Mouse (Mus musculus): Measurements from ENCODE around the gene Th. TPM values are rescaled to one million over a fixed set of nuclear protein-coding genes. Genes with fewer than 3 reads are reported as not detected.

Gene Th
- polyA plus RNA-seq, 1 experiment from 2014 or later = 3.3 TPM

DNA sequence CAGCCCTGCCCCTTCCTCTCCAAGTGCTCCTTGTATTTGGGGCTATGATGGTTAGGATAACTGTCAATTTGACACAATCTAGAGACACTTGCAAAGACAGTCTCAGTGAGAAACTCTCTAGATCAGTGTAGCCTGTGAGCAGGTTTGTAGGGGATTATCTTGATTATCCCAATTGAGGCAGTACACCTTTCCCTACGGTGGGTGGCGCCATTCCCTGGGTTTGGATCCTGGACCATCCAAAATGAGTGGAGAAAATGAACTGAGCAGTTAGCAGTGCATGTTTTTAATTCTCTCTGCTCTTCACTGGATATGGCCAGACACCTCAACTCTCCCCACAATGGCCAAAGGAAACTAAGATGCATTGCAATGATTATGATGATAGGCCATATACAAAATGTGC lies 21.3 kb downstream of the Th start:
- 57% methylated on average over 2 of the region's 2 CpGs for WGBS
- ATAC-seq = no peak

DNA sequence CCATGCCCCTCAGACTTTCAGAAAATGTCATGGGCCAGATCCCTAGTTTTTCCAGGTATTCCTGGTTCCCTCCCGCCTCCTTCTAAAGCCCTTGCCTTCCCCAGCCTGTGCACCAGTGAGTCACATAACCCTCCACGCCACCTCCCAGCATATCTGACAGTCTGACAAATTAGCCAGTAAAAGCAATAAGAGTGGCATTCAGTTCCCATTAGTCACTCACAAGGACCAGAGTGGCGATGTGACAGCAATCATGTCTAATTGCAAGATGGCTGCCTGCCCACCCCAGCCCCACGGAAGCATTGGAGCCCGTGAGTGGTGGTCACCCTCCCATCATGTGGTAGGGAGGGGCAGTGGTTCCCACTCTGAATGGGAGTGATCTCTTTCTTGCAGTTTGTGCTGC lies 25.3 kb downstream of the Th start:
- no peak overlapping the region for H3K4me2 ChIP-seq (ENCODE audit: low read depth, low read length)
- no peaks in the 10 kb centered on the region for H3K27me3 ChIP-seq (replicated peaks; ENCODE audit: control insufficient read depth, insufficient read depth, low read length)
- 70% methylated on average over 5 of the region's 5 CpGs for WGBS
- ATAC-seq = no peak
- H3K4me3 ChIP-seq (ENCODE audit: low read length) = no peak overlapping the region
- no peak overlapping the region for H3K27ac ChIP-seq (ENCODE audit: low read length)
- H3K4me1 ChIP-seq (ENCODE audit: control insufficient read depth, insufficient read depth, low read length) = no peaks in the 10 kb centered on the region
- no peak overlapping the region for H3K9ac ChIP-seq (ENCODE audit: low read depth, low read length)
- no peaks in the 10 kb centered on the region for H3K36me3 ChIP-seq (ENCODE audit: control insufficient read depth, insufficient read depth, low read length)
- no peaks in the 10 kb centered on the region for H3K9me3 ChIP-seq (ENCODE audit: control insufficient read depth, low read length)

More for the DNA sequence above, 21.3 kb downstream of the Th start:
- Histone ChIP-seq H3K36me3 (ENCODE audit: control insufficient read depth, insufficient read depth, low read length) (no peaks in the 10 kb centered on the region), H3K27me3 (replicated peaks; ENCODE audit: control insufficient read depth, insufficient read depth, low read length) (no peaks in the 10 kb centered on the region), H3K27ac (ENCODE audit: low read length) (no peak overlapping the region), H3K9me3 (ENCODE audit: control insufficient read depth, low read length) (no peaks in the 10 kb centered on the region), H3K4me3 (ENCODE audit: low read length) (no peak overlapping the region), H3K4me2 (ENCODE audit: low read depth, low read length) (no peak overlapping the region), H3K4me1 (ENCODE audit: control insufficient read depth, insufficient read depth, low read length) (no peaks in the 10 kb centered on the region), H3K9ac (ENCODE audit: low read depth, low read length) (no peak overlapping the region)

DNA sequence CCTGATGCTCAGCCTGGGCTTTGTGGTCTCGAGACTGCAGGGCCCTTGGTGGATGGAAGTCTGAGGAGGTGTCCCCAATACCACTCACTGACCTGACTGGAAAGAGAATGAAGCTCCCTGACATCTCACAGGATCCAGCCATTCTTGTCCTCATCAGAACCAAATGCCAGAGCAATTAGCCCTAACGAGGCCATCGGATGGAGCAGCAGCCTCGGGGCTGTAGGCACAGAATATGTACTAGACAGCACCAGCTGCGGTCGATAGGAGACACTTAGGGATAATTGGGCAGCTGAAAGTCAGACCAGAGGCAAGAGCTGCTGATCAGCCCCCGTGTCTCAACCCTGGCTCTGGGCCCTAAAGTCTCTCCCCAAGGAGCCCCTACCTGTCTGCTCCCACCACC lies 26.6 kb downstream of the Th start:
- Histone ChIP-seq H3K4me3 (ENCODE audit: low read length) (no peak overlapping the region), H3K9ac (ENCODE audit: low read depth, low read length) (no peak overlapping the region), H3K27ac (ENCODE audit: low read length) (no peak overlapping the region), H3K36me3 (ENCODE audit: control insufficient read depth, insufficient read depth, low read length) (no peaks in the 10 kb centered on the region), H3K4me2 (ENCODE audit: low read depth, low read length) (no peak overlapping the region), H3K4me1 (ENCODE audit: control insufficient read depth, insufficient read depth, low read length) (no peaks in the 10 kb centered on the region), H3K27me3 (replicated peaks; ENCODE audit: control insufficient read depth, insufficient read depth, low read length) (no peaks in the 10 kb centered on the region), H3K9me3 (ENCODE audit: control insufficient read depth, low read length) (no peaks in the 10 kb centered on the region)
- WGBS = 73% methylated on average over 7 of the region's 7 CpGs
- ATAC-seq = no peak

DNA sequence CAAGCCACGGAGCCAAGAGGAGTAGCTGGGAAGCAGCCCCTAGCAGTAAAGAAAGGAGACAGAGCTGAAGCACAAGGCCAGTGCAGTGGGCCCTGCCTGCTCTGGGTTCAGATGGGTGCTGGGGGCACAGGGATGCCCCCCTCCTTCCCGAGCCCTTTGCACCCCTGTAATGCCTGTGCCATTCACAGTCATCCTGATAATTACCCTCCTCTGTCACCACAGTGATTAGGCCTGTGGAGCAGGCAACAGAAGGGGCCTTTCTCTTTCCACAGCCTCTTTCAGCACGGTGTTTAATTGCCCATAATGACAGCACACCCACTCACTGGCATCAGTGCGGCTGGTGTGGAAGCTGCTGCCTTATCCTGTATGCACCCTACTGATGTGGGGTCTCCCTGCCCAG lies 28.0 kb downstream of the Th start:
- Histone ChIP-seq H3K27ac (ENCODE audit: low read length) (no peak overlapping the region), H3K36me3 (ENCODE audit: control insufficient read depth, insufficient read depth, low read length) (no peaks in the 10 kb centered on the region), H3K27me3 (replicated peaks; ENCODE audit: control insufficient read depth, insufficient read depth, low read length) (no peaks in the 10 kb centered on the region), H3K9ac (ENCODE audit: low read depth, low read length) (no peak overlapping the region), H3K4me1 (ENCODE audit: control insufficient read depth, insufficient read depth, low read length) (no peaks in the 10 kb centered on the region), H3K9me3 (ENCODE audit: control insufficient read depth, low read length) (no peaks in the 10 kb centered on the region), H3K4me3 (ENCODE audit: low read length) (no peak overlapping the region), H3K4me2 (ENCODE audit: low read depth, low read length) (no peak overlapping the region)
- 37% methylated on average over 4 of the region's 4 CpGs for WGBS
- ATAC-seq = no peak

DNA sequence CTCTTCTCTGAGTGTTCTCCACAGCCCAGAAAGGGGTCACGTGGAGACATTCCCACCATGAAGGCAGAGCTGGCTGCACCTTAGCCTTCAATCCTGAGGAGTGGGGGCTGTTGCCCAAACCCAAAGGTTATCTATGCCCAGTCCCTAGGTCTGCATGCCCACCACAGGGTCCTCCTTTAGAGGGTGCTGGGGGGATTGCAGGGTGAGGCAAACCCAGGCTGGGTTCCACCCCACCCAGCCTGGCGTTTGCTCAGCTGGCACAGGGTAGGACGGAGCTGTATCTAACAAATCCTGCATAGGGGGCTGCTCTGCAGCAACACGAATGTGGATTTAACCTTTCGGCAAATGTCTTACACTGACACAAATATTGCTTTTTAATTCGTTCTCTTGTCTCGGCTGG lies 29.2 kb downstream of the Th start:
- WGBS = 59% methylated on average over 7 of the region's 7 CpGs
- no peak overlapping the region for H3K4me3 ChIP-seq (ENCODE audit: low read length)
- no peak overlapping the region for H3K9ac ChIP-seq (ENCODE audit: low read depth, low read length)
- H3K9me3 ChIP-seq (ENCODE audit: control insufficient read depth, low read length) = no peaks in the 10 kb centered on the region
- H3K36me3 ChIP-seq (ENCODE audit: control insufficient read depth, insufficient read depth, low read length) = no peaks in the 10 kb centered on the region
- H3K27ac ChIP-seq (ENCODE audit: low read length) = no peak overlapping the region
- H3K4me2 ChIP-seq (ENCODE audit: low read depth, low read length) = no peak overlapping the region
- ATAC-seq = no peak
- no peaks in the 10 kb centered on the region for H3K4me1 ChIP-seq (ENCODE audit: control insufficient read depth, insufficient read depth, low read length)
- H3K27me3 ChIP-seq (replicated peaks; ENCODE audit: control insufficient read depth, insufficient read depth, low read length) = no peaks in the 10 kb centered on the region

DNA sequence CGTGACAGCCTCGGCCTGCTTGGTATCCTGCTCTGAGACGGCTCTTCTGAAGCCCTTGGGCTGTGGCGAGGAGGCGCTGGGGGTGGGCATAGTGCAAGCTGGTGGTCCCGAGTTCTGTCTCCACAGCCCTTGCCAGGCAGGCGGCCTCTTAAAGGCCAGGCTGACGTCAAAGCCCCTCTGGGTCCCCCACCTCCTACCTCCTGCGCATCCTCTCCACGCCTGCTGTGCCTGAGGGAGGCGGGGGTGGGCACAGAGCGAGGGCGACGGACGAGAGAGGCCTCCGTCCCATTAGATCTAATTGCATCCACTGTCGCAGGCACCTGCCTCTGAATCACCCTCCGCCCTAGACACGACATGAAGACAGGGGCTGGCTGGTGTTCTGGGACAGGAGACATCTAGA lies 31.1 kb downstream of the Th start:
- no peaks in the 10 kb centered on the region for H3K4me1 ChIP-seq (ENCODE audit: control insufficient read depth, insufficient read depth, low read length)
- no peak for ATAC-seq
- H3K9me3 ChIP-seq (ENCODE audit: control insufficient read depth, low read length) = no peaks in the 10 kb centered on the region
- H3K4me3 ChIP-seq (ENCODE audit: low read length) = no peak overlapping the region
- H3K9ac ChIP-seq (ENCODE audit: low read depth, low read length) = no peak overlapping the region
- H3K4me2 ChIP-seq (ENCODE audit: low read depth, low read length) = no peak overlapping the region
- no peaks in the 10 kb centered on the region for H3K36me3 ChIP-seq (ENCODE audit: control insufficient read depth, insufficient read depth, low read length)
- H3K27me3 ChIP-seq (replicated peaks; ENCODE audit: control insufficient read depth, insufficient read depth, low read length) = no peaks in the 10 kb centered on the region
- 66% methylated on average over 19 of the region's 19 CpGs for WGBS
- H3K27ac ChIP-seq (ENCODE audit: low read length) = no peak overlapping the region

DNA sequence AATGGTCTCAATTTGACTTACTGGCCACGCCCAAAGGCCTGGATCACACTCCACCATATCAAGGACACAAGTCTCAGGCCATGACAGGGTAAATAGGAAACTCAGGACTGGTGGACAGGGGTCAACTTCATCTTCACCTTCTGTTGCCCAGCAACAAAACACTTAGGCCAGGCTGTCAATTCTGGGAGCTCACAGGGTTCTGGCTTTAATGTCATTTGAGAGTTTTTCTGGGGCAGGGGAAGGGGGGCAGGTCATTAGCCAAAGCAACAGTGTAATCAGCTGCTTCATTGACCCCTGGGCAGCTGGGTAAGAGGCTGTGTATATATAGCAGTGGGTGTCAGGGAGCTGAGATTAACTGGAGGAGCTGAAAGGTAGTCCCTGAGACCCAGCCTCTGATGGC lies 33.5 kb downstream of the Th start:
- no peaks in the 10 kb centered on the region for H3K36me3 ChIP-seq (ENCODE audit: control insufficient read depth, insufficient read depth, low read length)
- 56% methylated on average over 1 of the region's 1 CpGs for WGBS
- no peak overlapping the region for H3K9ac ChIP-seq (ENCODE audit: low read depth, low read length)
- no peak for ATAC-seq
- H3K27me3 ChIP-seq (replicated peaks; ENCODE audit: control insufficient read depth, insufficient read depth, low read length) = no peaks in the 10 kb centered on the region
- no peak overlapping the region for H3K4me3 ChIP-seq (ENCODE audit: low read length)
- H3K9me3 ChIP-seq (ENCODE audit: control insufficient read depth, low read length) = no peaks in the 10 kb centered on the region
- H3K4me1 ChIP-seq (ENCODE audit: control insufficient read depth, insufficient read depth, low read length) = peaks cover 3% of the 10 kb centered on the region; the same call in 1 of the 2 replicates
- H3K27ac ChIP-seq (ENCODE audit: low read length) = no peak overlapping the region
- no peak overlapping the region for H3K4me2 ChIP-seq (ENCODE audit: low read depth, low read length)

DNA sequence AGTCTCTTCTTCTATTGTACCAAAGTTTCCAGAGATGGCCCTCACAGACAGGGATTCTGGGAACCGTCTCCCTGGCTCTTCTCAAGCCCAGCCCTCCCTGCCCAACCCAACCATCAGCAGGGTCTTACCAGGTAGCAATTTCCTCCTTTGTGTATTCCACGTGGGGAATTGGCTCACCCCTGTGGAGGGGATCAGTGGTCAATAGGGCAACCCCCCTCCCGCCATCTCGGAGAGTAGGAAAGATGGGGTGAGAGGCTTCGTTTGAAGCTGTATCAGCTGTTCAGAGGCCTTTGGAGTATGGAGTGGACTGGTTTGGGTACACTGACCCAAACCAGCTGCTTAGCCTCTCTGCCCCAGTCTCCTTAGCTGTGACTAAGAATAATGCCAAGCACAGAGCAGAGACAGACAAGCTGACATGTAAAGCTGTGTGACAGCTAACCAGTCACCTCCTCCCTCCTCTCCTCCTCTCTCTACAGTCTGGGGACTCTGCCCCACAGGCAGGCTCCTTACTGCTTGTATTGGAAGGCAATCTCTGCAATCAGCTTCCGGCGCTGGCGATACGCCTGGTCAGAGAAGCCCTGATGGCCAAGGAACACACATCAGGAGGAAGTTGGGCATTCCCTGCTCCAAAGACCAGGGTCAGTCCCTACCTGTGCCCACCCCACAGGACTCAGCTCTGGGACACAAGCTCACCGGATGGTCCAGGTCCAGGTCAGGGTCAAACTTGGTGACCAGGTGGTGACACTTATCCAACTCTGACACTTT lies 34.8 kb downstream of the Th start:
- ATAC-seq = no peak

DNA sequence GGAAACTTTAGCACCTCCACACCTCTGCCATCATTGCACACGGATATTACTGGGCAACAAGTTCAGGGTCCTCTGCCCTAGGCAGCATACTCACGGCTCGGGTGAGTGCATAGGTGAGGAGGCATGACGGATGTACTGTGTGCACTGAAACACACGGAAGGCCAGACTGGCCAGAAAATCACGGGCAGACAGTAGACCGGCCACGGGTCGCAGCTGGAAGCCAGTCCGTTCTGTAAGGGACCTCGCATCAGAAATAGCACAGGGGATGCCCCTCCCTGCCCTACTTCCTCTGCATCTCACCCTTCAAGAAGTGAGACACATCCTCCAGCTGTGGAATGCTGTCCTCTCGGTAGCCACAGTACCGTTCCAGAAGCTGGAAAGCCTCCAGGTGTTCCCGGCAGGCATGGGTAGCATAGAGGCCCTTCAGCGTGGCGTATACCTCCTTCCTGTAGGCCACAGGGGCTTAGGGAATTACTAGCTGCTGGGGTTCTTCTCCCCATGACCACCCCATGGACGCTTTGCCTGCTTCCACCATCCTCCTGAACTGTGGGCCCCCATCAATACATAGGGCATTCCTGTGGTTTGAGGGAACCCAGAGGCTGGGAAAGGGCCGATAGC lies 35.6 kb downstream of the Th start:
- no peak overlapping the region for H3K9ac ChIP-seq (ENCODE audit: low read depth, low read length)
- ATAC-seq = no peak
- no peak overlapping the region for H3K4me2 ChIP-seq (ENCODE audit: low read depth, low read length)
- H3K36me3 ChIP-seq (ENCODE audit: control insufficient read depth, insufficient read depth, low read length) = no peaks in the 10 kb centered on the region
- 82% methylated on average over 18 of the region's 18 CpGs for WGBS
- no peak overlapping the region for H3K27ac ChIP-seq (ENCODE audit: low read length)
- H3K4me1 ChIP-seq (ENCODE audit: control insufficient read depth, insufficient read depth, low read length) = peaks cover 3% of the 10 kb centered on the region; the same call in 1 of the 2 replicates
- H3K27me3 ChIP-seq (replicated peaks; ENCODE audit: control insufficient read depth, insufficient read depth, low read length) = no peaks in the 10 kb centered on the region
- H3K4me3 ChIP-seq (ENCODE audit: low read length) = no peak overlapping the region
- no peaks in the 10 kb centered on the region for H3K9me3 ChIP-seq (ENCODE audit: control insufficient read depth, low read length)

More for the DNA sequence above, 34.8 kb downstream of the Th start:
- Histone ChIP-seq H3K9ac (ENCODE audit: low read depth, low read length) (no peak overlapping the region), H3K36me3 (ENCODE audit: control insufficient read depth, insufficient read depth, low read length) (no peaks in the 10 kb centered on the region), H3K4me3 (ENCODE audit: low read length) (no peak overlapping the region), H3K27ac (ENCODE audit: low read length) (no peak overlapping the region), H3K4me1 (ENCODE audit: control insufficient read depth, insufficient read depth, low read length) (peaks cover 3% of the 10 kb centered on the region; the same call in 1 of the 2 replicates), H3K27me3 (replicated peaks; ENCODE audit: control insufficient read depth, insufficient read depth, low read length) (no peaks in the 10 kb centered on the region), H3K9me3 (ENCODE audit: control insufficient read depth, low read length) (no peaks in the 10 kb centered on the region), H3K4me2 (ENCODE audit: low read depth, low read length) (no peak overlapping the region)
- 81% methylated on average over 10 of the region's 10 CpGs for WGBS
